Mouse (Mus musculus) liver, embryonic 14.5 days (tissue): Measurements from ENCODE around the gene Maneal. TPM values are rescaled to one million over a fixed set of nuclear protein-coding genes. Genes with fewer than 3 reads are reported as not detected.

Source experiments
- ATAC-seq: fragments of 200-750 bp; cut with Nextera tagmentation; 2 replicates; pipeline ENCODE4 v1.8.0; 2017; ENCODE audit warnings: moderate number of reproducible peaks, mild to moderate bottlenecking, moderate library complexity; ENCODE audit not compliant: insufficient read depth
- DNase-seq, 3 experiments: peaks; one replicate each; pipeline ENCODE4 v3.0.0-alpha.2; 2012 to 2013; ENCODE audit warnings: low read depth in 3 of 3, low spot score in 3 of 3
- H3K27ac ChIP-seq: fragments of 300-500 bp; sonication (generic); 2 replicates; pipeline ENCODE4 v1.5.1; 2014; ENCODE audit warnings: moderate library complexity, mild to moderate bottlenecking, control low read depth, inconsistent platforms
- H3K27me3 ChIP-seq: fragments of 300-500 bp; sonication (generic); 2 replicates; pipeline ENCODE4 v1.6.1; 2014; ENCODE audit warnings: mild to moderate bottlenecking, low read length, moderate library complexity; ENCODE audit not compliant: control insufficient read depth, insufficient read depth
- H3K36me3 ChIP-seq: fragments of 300-500 bp; sonication (generic); replicated peaks from 2 replicates; pipeline ENCODE4 v1.6.1; 2014; ENCODE audit warnings: low read depth; ENCODE audit not compliant: control insufficient read depth, insufficient read depth
- H3K4me1 ChIP-seq, 2 experiments: fragments of 200-500 bp in 1 of 2; fragments of 300-500 bp in 1 of 2; sonication (generic) in 1 of 2; replicated peaks; 2 replicates each; pipeline ENCODE4 v1.6.1; 2012 to 2014; ENCODE audit warnings: antibody characterized with exemption in 1 of 2, inconsistent platforms in 1 of 2, low read length in 1 of 2; ENCODE audit not compliant: control insufficient read depth in 2 of 2, insufficient read depth in 2 of 2
- H3K4me2 ChIP-seq: fragments of 300-500 bp; sonication (generic); 2 replicates; pipeline ENCODE4 v1.6.1; 2014; ENCODE audit warnings: low read depth, mild to moderate bottlenecking, control low read depth, moderate library complexity
- H3K4me3 ChIP-seq, 2 experiments: fragments of 200-500 bp in 1 of 2; fragments of 300-500 bp in 1 of 2; sonication (generic) in 1 of 2; 2 replicates each; pipeline ENCODE4 v1.5.1; 2012 to 2014; ENCODE audit warnings: low read depth in 2 of 2, low read length in 2 of 2, mild to moderate bottlenecking in 2 of 2, control low read depth in 1 of 2, inconsistent platforms in 1 of 2, moderate library complexity in 1 of 2; ENCODE audit not compliant: insufficient read depth in 1 of 2
- H3K9ac ChIP-seq: fragments of 300-500 bp; sonication (generic); replicated peaks from 2 replicates; pipeline ENCODE4 v1.6.1; 2014; ENCODE audit warnings: mild to moderate bottlenecking, control low read depth, moderate library complexity
- H3K9me3 ChIP-seq: fragments of 300-500 bp; sonication (generic); 2 replicates; pipeline ENCODE4 v1.6.1; 2016; ENCODE audit warnings: low read length, mixed read lengths; ENCODE audit not compliant: control insufficient read depth
- CTCF ChIP-seq: IDR thresholded peaks from 2 replicates; pipeline ENCODE4 v1.5.1; 2016; ENCODE audit warnings: antibody characterized with exemption, low read depth, control low read depth
- EP300 ChIP-seq: IDR thresholded peaks from 2 replicates; pipeline ENCODE4 v1.6.1; 2016; ENCODE audit warnings: antibody characterized with exemption, low read depth
- WGBS: fragments of 180-500 bp; shearing (Covaris S2); extraction: QIAGEN DNeasy Blood & Tissue Kit; methylation state at CpG from one replicate; pipeline ENCODE4 v1.1.7; 2014; ENCODE audit not compliant: insufficient replicate concordance; 5-methylcytosine and 5-hydroxymethylcytosine counted together
- polyA plus RNA-seq, 2 experiments: library from polyadenylated mRNA; depleted of rRNA in 1 of 2; stranded (reverse) in 1 of 2; unstranded in 1 of 2; fragments of >200 nt; fragmentation: Nextera tagmentation in 1 of 2; extraction: Ambion mirVana in 1 of 2; gene quantifications; 2 replicates each; pipeline versions ENCODE4 v1.2.1 to v1.2.3; 2012 to 2014

Maneal gene
- polyA plus RNA-seq, 2 experiments: 0.06 TPM

- DNase-seq (no peak), ATAC-seq (peak; percentile 29; the same call in 1 of the 2 replicates)
- no peak overlapping the region for H3K27ac ChIP-seq
- 55% methylated on average over 5 of the region's 5 CpGs for WGBS
- H3K9me3 ChIP-seq: no peaks in the 10 kb centered on the region
- no peaks in the 10 kb centered on the region for H3K27me3 ChIP-seq
- no peak overlapping the region; the same call in 1 of the 2 replicates for H3K4me2 ChIP-seq
- H3K4me3 ChIP-seq: no peak overlapping the region
- no peak overlapping the region for H3K9ac ChIP-seq
- H3K4me1 ChIP-seq: peaks cover 6 to 35% of the 10 kb centered on the region in 2 experiments
- peaks cover 37% of the 10 kb centered on the region for H3K36me3 ChIP-seq
- TF ChIP-seq CTCF (no peak), EP300 (no peak)
These were observed 53.5 kb downstream of the Maneal start for GRCm38 (mm10) chr4:124808511-124808910.

Other genes with a start within 250 kb of the Maneal start
- 0.01 and 0.02 TPM in 2 replicates for gene Pou3f1, start 205.4 kb downstream of the Maneal start, polyA plus RNA-seq (2012; rRNA removed)
- not detected in 2 replicates for gene Pou3f1, start 205.4 kb downstream of the Maneal start, polyA plus RNA-seq (2014; fragmentation: Nextera tagmentation; extraction: Ambion mirVana)
- gene Utp11, start 168.6 kb downstream of the Maneal start, polyA plus RNA-seq (2012; rRNA removed): 7.5 and 16.4 TPM in 2 replicates
- 20.8 and 22.4 TPM in 2 replicates for gene Utp11, start 168.6 kb downstream of the Maneal start, polyA plus RNA-seq (2014; fragmentation: Nextera tagmentation; extraction: Ambion mirVana)
- gene Fhl3, start 161.5 kb downstream of the Maneal start, polyA plus RNA-seq (2012; rRNA removed): 2.8 TPM in 2 replicates
- gene Fhl3, start 161.5 kb downstream of the Maneal start, polyA plus RNA-seq (2014; fragmentation: Nextera tagmentation; extraction: Ambion mirVana): 2.7 and 2.9 TPM in 2 replicates
- gene Sf3a3, start 147.4 kb downstream of the Maneal start, polyA plus RNA-seq (2012; rRNA removed): 21.2 and 42.1 TPM in 2 replicates
- 59.2 and 63.6 TPM in 2 replicates for gene Sf3a3, start 147.4 kb downstream of the Maneal start, polyA plus RNA-seq (2014; fragmentation: Nextera tagmentation; extraction: Ambion mirVana)
- 36.6 and 40.3 TPM in 2 replicates for gene Inpp5b, start 120.3 kb downstream of the Maneal start, polyA plus RNA-seq (2012; rRNA removed)
- gene Inpp5b, start 120.3 kb downstream of the Maneal start, polyA plus RNA-seq (2014; fragmentation: Nextera tagmentation; extraction: Ambion mirVana): 36.7 and 40.0 TPM in 2 replicates
- 4.3 and 7.1 TPM in 2 replicates for gene Mtf1, start 60.1 kb downstream of the Maneal start, polyA plus RNA-seq (2012; rRNA removed)
- 10.9 and 15.2 TPM in 2 replicates for gene Mtf1, start 60.1 kb downstream of the Maneal start, polyA plus RNA-seq (2014; fragmentation: Nextera tagmentation; extraction: Ambion mirVana)
- 19.0 and 20.9 TPM in 2 replicates for gene Yrdc, start 11.5 kb downstream of the Maneal start, polyA plus RNA-seq (2012; rRNA removed)
- gene Yrdc, start 11.5 kb downstream of the Maneal start, polyA plus RNA-seq (2014; fragmentation: Nextera tagmentation; extraction: Ambion mirVana): 21.7 and 21.9 TPM in 2 replicates
- 10.6 and 11.9 TPM in 2 replicates for gene 1110065P20Rik, start 11.0 kb downstream of the Maneal start, polyA plus RNA-seq (2012; rRNA removed)
- 15.2 and 15.4 TPM in 2 replicates for gene 1110065P20Rik, start 11.0 kb downstream of the Maneal start, polyA plus RNA-seq (2014; fragmentation: Nextera tagmentation; extraction: Ambion mirVana)
- gene Epha10, start 18.7 kb upstream of the Maneal start, polyA plus RNA-seq (2012; rRNA removed): not detected in 2 replicates
- not detected in 2 replicates for gene Epha10, start 18.7 kb upstream of the Maneal start, polyA plus RNA-seq (2014; fragmentation: Nextera tagmentation; extraction: Ambion mirVana)
- gene 9930104L06Rik, start 74.9 kb upstream of the Maneal start, polyA plus RNA-seq (2012; rRNA removed): 5.8 and 5.9 TPM in 2 replicates
- gene 9930104L06Rik, start 74.9 kb upstream of the Maneal start, polyA plus RNA-seq (2014; fragmentation: Nextera tagmentation; extraction: Ambion mirVana): 0.94 and 1.5 TPM in 2 replicates
- 48.0 and 61.8 TPM in 2 replicates for gene Cdca8, start 77.1 kb upstream of the Maneal start, polyA plus RNA-seq (2012; rRNA removed)
- 91.6 and 102 TPM in 2 replicates for gene Cdca8, start 77.1 kb upstream of the Maneal start, polyA plus RNA-seq (2014; fragmentation: Nextera tagmentation; extraction: Ambion mirVana)
- 0.68 and 0.69 TPM in 2 replicates for gene Rspo1, start 124.3 kb upstream of the Maneal start, polyA plus RNA-seq (2012; rRNA removed)
- gene Rspo1, start 124.3 kb upstream of the Maneal start, polyA plus RNA-seq (2014; fragmentation: Nextera tagmentation; extraction: Ambion mirVana): 0.42 and 0.51 TPM in 2 replicates
- 11.7 and 26.7 TPM in 2 replicates for gene Gnl2, start 154.4 kb upstream of the Maneal start, polyA plus RNA-seq (2012; rRNA removed)
- gene Gnl2, start 154.4 kb upstream of the Maneal start, polyA plus RNA-seq (2014; fragmentation: Nextera tagmentation; extraction: Ambion mirVana): 35.9 and 39.5 TPM in 2 replicates
- 0.02 TPM in 1 of 2 replicates, not detected in the other for gene Dnali1, start 203.5 kb upstream of the Maneal start, polyA plus RNA-seq (2012; rRNA removed)
- gene Dnali1, start 203.5 kb upstream of the Maneal start, polyA plus RNA-seq (2014; fragmentation: Nextera tagmentation; extraction: Ambion mirVana): 0.10 TPM in 1 of 2 replicates, not detected in the other
- 7.5 and 8.5 TPM in 2 replicates for gene Snip1, start 204.5 kb upstream of the Maneal start, polyA plus RNA-seq (2012; rRNA removed)
- 13.5 and 15.9 TPM in 2 replicates for gene Snip1, start 204.5 kb upstream of the Maneal start, polyA plus RNA-seq (2014; fragmentation: Nextera tagmentation; extraction: Ambion mirVana)
- 9.0 and 13.5 TPM in 2 replicates for gene Meaf6, start 223.0 kb upstream of the Maneal start, polyA plus RNA-seq (2012; rRNA removed)
- 23.0 and 25.7 TPM in 2 replicates for gene Meaf6, start 223.0 kb upstream of the Maneal start, polyA plus RNA-seq (2014; fragmentation: Nextera tagmentation; extraction: Ambion mirVana)